Mouse (Mus musculus): ENCODE measurements around the gene Gsta1. TPM values are rescaled to one million over a fixed set of nuclear protein-coding genes. Genes with fewer than 3 reads are reported as not detected.

Gene Gsta1
- polyA plus RNA-seq (2017; shearing (Covaris generic)): under 1 TPM in 1 of 2 experiments, not detected in 1; 0.53 TPM

GRCm38 (mm10) chr9:78230461-78230860 is at the start of gene Gsta1:
TSS of gene Gsta1 (plus strand) at chr9:78230656.

GRCm38 (mm10) chr9:78182474-78182873 is 48.0 kb upstream of the Gsta1 start, which contains the start of gene Gsta4:
TSS of gene Gsta4 (plus strand) at chr9:78182774.

GRCm38 (mm10) chr9:78256914-78257313 is 26.5 kb downstream of the Gsta1 start, which contains the start of gene Gm3776:
TSS of gene Gm3776 (plus strand) at chr9:78257129.

DNA sequence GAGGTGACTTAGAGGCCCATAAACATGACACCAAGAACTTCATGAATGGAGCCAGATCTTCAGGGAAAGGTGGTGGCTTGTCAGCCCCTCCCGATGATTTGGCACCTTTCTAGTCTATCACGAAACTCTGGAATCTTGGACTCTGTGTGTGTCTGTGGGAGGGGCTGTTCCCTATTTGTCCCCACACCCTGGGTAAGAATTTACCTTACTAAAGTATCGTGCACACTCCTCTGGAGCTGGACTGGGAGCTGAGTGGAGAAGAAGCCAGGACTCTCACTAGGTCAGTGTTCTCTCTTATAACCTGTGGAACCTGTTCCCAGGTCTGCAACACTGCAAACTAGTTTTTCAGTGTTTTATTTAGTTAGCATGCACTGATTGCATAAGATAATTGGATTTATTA is 59.3 kb downstream of the Gsta1 start, which contains the start of gene Gm10639:
Gm10639 (plus strand) TSS at position 201 of the 400 bp plus-strand sequence.

Other genes with a start within 250 kb of the Gsta1 start
- under 1 TPM in 1 of 2 experiments, not detected in 1; 0.98 TPM for gene Gcm1, start 178.7 kb upstream of the Gsta1 start, polyA plus RNA-seq (2017; shearing (Covaris generic))
- gene Fbxo9, start 121.6 kb upstream of the Gsta1 start, polyA plus RNA-seq (2017; shearing (Covaris generic)): 100 to 1,000 TPM in 1 of 2 experiments, 10 to 100 TPM in 1; 72.1 to 102 TPM
- gene Ick, start 121.5 kb upstream of the Gsta1 start, polyA plus RNA-seq (2017; shearing (Covaris generic)): 10 to 100 TPM in 1 of 2 experiments, 1 to 10 TPM in 1; 8.3 to 12.2 TPM
- gene Gsta4, start 47.9 kb upstream of the Gsta1 start, polyA plus RNA-seq (2017; shearing (Covaris generic)): 10 to 100 TPM in 1 of 2 experiments, 1 to 10 TPM in 1; 4.3 to 31.4 TPM
- gene Gm3776, start 26.5 kb downstream of the Gsta1 start, polyA plus RNA-seq (2017; shearing (Covaris generic)): not detected
- gene Gm10639, start 59.3 kb downstream of the Gsta1 start, polyA plus RNA-seq (2017; shearing (Covaris generic)): under 1 TPM in 1 of 2 experiments, not detected in 1; 0.81 TPM
- not detected for gene Omt2a, start 84.1 kb downstream of the Gsta1 start, polyA plus RNA-seq (2017; shearing (Covaris generic))
- gene Omt2b, start 96.9 kb downstream of the Gsta1 start, polyA plus RNA-seq (2017; shearing (Covaris generic)): not detected
- gene Gsta2, start 125.1 kb downstream of the Gsta1 start, polyA plus RNA-seq (2017; shearing (Covaris generic)): 1 to 10 TPM in 1 of 2 experiments, under 1 TPM in 1; 0.49 to 3.4 TPM
- gene Dppa5a, start 137.5 kb downstream of the Gsta1 start, polyA plus RNA-seq (2017; shearing (Covaris generic)): not detected
- gene Ooep, start 148.1 kb downstream of the Gsta1 start, polyA plus RNA-seq (2017; shearing (Covaris generic)): 1 to 10 TPM in 1 of 2 experiments, under 1 TPM in 1; 0.23 to 1.2 TPM
- 10 to 100 TPM in 1 of 2 experiments, 1 to 10 TPM in 1; 5.5 to 15.1 TPM for gene Ddx43, start 165.1 kb downstream of the Gsta1 start, polyA plus RNA-seq (2017; shearing (Covaris generic))
- gene Cgas, start 212.6 kb downstream of the Gsta1 start, polyA plus RNA-seq (2017; shearing (Covaris generic)): 10 to 100 TPM in 1 of 2 experiments, 1 to 10 TPM in 1; 3.7 to 10.9 TPM
- 10 to 100 TPM; 27.3 to 35.9 TPM for gene Mto1, start 217.6 kb downstream of the Gsta1 start, polyA plus RNA-seq (2017; shearing (Covaris generic))
- gene Gm17324, start 218.1 kb downstream of the Gsta1 start, polyA plus RNA-seq (2017; shearing (Covaris generic)): 1 to 10 TPM in 1 of 2 experiments, under 1 TPM in 1; 0.53 to 2.7 TPM